Mouse (Mus musculus): ENCODE measurements around the gene Tex26. TPM values are rescaled to one million over a fixed set of nuclear protein-coding genes. Genes with fewer than 3 reads are reported as not detected.

Tex26 gene
- polyA plus RNA-seq, 1 experiment from 2014 or later, result 0.59 TPM

DNA sequence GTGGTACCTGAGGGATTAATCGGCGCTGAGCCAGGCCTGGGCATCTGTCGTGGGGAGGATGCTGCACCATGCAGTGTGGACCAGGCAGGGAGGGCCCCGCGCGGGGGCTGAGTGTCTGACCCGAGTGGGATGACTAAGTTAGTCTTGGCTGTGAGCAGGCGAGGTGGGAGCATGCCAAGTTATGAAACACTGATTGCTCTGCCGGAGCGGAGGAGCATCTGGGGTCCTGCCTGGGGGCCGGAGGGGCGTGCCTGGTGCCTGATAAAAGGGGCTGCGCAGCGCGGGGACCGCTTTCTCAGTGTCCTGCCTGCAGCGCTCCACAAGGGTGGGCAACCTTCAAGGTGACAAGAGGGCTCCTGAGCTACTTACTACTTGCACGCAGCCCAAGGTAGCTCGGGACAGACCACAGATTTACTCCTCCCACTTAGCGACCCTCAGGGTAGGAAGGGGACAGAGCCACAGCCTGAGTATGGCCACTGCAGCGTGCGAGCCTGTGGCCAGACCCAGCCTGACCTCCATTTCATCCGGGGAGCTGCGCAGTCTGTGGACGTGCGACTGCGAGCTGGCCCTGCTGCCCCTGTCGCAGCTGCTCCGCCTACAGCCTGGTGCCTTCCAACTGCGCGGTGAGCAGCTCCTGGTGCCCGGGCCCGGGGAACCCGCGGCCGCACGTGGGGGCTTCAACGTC lies 27.8 kb upstream of the Tex26 start, which contains the start of gene Medag:
Gene Medag, plus strand, starts transcription at position 241 of the 685 bp plus-strand sequence.
- Histone ChIP-seq H3K27me3 (ENCODE audit: insufficient read depth, low read length) (peaks cover 11% of the 10 kb centered on the region), H3K36me3 (ENCODE audit: insufficient read depth, low read length) (no peaks in the 10 kb centered on the region), H3K9me3 (ENCODE audit: low read length) (peaks cover 5% of the 10 kb centered on the region; the same call in 1 of the 2 replicates), H3K4me3 (ENCODE audit: low read length) (peak within 1 kb of the TSS; percentile 45), H3K9ac (replicated peaks; ENCODE audit: low read length) (peak within 1 kb of the TSS; percentile 61), H3K4me2 (replicated peaks; ENCODE audit: low read depth, low read length) (peak within 1 kb of the TSS; percentile 74), H3K27ac (ENCODE audit: low read length) (no peak within 1 kb of the TSS), H3K4me1 (ENCODE audit: insufficient read depth, low read length) (peaks cover 8% of the 10 kb centered on the region; the same call in 1 of the 2 replicates)
- 3% methylated on average over 38 of the region's 38 CpGs for WGBS
- ATAC-seq (ENCODE audit: low FRiP score, low TSS enrichment), result peak; percentile 71

- Histone ChIP-seq H3K9me3 (ENCODE audit: low read length) (peaks cover 5% of the 10 kb centered on the region; the same call in 1 of the 2 replicates), H3K9ac (replicated peaks; ENCODE audit: low read length) (peak overlapping the region; percentile 61), H3K4me2 (replicated peaks; ENCODE audit: low read depth, low read length) (peak overlapping the region; percentile 74), H3K36me3 (ENCODE audit: insufficient read depth, low read length) (no peaks in the 10 kb centered on the region), H3K27ac (ENCODE audit: low read length) (no peak overlapping the region), H3K4me3 (ENCODE audit: low read length) (peak overlapping the region; percentile 45), H3K4me1 (ENCODE audit: insufficient read depth, low read length) (peaks cover 8% of the 10 kb centered on the region; the same call in 1 of the 2 replicates), H3K27me3 (ENCODE audit: insufficient read depth, low read length) (peaks cover 11% of the 10 kb centered on the region)
- no peak; the same call in 1 of the 2 replicates for ATAC-seq (ENCODE audit: low FRiP score, low TSS enrichment)
- 33% methylated on average over 11 of the region's 11 CpGs for WGBS
Observed at GRCm38 (mm10) chr5:149412194-149412575, 27.3 kb upstream of the Tex26 start.

GRCm38 (mm10) chr5:149412671-149413070 lies 26.8 kb upstream of the Tex26 start:
- no peak for ATAC-seq (ENCODE audit: low FRiP score, low TSS enrichment)
- Histone ChIP-seq H3K9me3 (ENCODE audit: low read length) (peaks cover 1% of the 10 kb centered on the region; the same call in 1 of the 2 replicates), H3K9ac (replicated peaks; ENCODE audit: low read length) (no peak overlapping the region), H3K4me1 (ENCODE audit: insufficient read depth, low read length) (peaks cover 8% of the 10 kb centered on the region; the same call in 1 of the 2 replicates), H3K36me3 (ENCODE audit: insufficient read depth, low read length) (no peaks in the 10 kb centered on the region), H3K27ac (ENCODE audit: low read length) (no peak overlapping the region), H3K4me3 (ENCODE audit: low read length) (no peak overlapping the region), H3K4me2 (replicated peaks; ENCODE audit: low read depth, low read length) (no peak overlapping the region), H3K27me3 (ENCODE audit: insufficient read depth, low read length) (peaks cover 11% of the 10 kb centered on the region)
- WGBS, result 91% methylated on average over 10 of the region's 10 CpGs

- Histone ChIP-seq H3K4me2 (replicated peaks; ENCODE audit: low read depth, low read length) (no peak overlapping the region), H3K9ac (replicated peaks; ENCODE audit: low read length) (no peak overlapping the region), H3K4me1 (ENCODE audit: insufficient read depth, low read length) (peaks cover 8% of the 10 kb centered on the region; the same call in 1 of the 2 replicates), H3K36me3 (ENCODE audit: insufficient read depth, low read length) (no peaks in the 10 kb centered on the region), H3K9me3 (ENCODE audit: low read length) (no peaks in the 10 kb centered on the region), H3K27ac (ENCODE audit: low read length) (no peak overlapping the region), H3K27me3 (ENCODE audit: insufficient read depth, low read length) (peaks cover 11% of the 10 kb centered on the region), H3K4me3 (ENCODE audit: low read length) (no peak overlapping the region)
- no peak for ATAC-seq (ENCODE audit: low FRiP score, low TSS enrichment)
- 79% methylated on average over 9 of the region's 9 CpGs for WGBS
Observed at GRCm38 (mm10) chr5:149414369-149415167, 24.9 kb upstream of the Tex26 start.

GRCm38 (mm10) chr5:149417381-149417780 lies 22.1 kb upstream of the Tex26 start:
- H3K4me1 ChIP-seq (ENCODE audit: insufficient read depth, low read length), result no peaks in the 10 kb centered on the region
- H3K9ac ChIP-seq (replicated peaks; ENCODE audit: low read length), result no peak overlapping the region
- no peak overlapping the region for H3K4me3 ChIP-seq (ENCODE audit: low read length)
- H3K36me3 ChIP-seq (ENCODE audit: insufficient read depth, low read length), result no peaks in the 10 kb centered on the region
- ATAC-seq (ENCODE audit: low FRiP score, low TSS enrichment), result no peak
- no peaks in the 10 kb centered on the region for H3K9me3 ChIP-seq (ENCODE audit: low read length)
- peaks cover 8% of the 10 kb centered on the region for H3K27me3 ChIP-seq (ENCODE audit: insufficient read depth, low read length)
- H3K4me2 ChIP-seq (replicated peaks; ENCODE audit: low read depth, low read length), result no peak overlapping the region
- no peak overlapping the region for H3K27ac ChIP-seq (ENCODE audit: low read length)
- WGBS, result 94% methylated on average over 4 of the region's 4 CpGs

DNA sequence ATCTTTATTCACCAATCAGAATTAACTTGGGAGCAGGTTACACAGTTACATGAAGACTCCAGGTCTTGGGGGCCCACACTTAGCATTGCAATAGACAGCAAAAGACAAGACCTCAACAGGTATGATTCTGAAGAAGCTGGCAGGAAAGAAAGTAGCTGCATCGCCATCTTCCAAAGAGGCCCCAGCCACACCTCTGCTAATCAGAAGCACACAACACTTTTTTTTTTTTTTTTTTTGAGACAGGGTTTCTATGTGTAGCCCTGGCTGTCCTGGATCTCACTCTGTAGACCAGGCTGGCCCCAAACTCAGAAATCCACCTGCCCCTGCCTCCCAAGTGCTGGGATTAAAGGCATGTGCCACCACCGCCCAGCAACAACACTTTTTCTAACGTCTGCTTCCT lies 12.9 kb upstream of the Tex26 start:
- H3K9ac ChIP-seq (replicated peaks; ENCODE audit: low read length), result no peak overlapping the region
- H3K4me2 ChIP-seq (replicated peaks; ENCODE audit: low read depth, low read length), result no peak overlapping the region
- H3K27ac ChIP-seq (ENCODE audit: low read length), result no peak overlapping the region
- H3K27me3 ChIP-seq (ENCODE audit: insufficient read depth, low read length), result no peaks in the 10 kb centered on the region
- peaks cover 13% of the 10 kb centered on the region; the same call in 1 of the 2 replicates for H3K4me1 ChIP-seq (ENCODE audit: insufficient read depth, low read length)
- 92% methylated on average over 3 of the region's 3 CpGs for WGBS
- no peak for ATAC-seq (ENCODE audit: low FRiP score, low TSS enrichment)
- no peak overlapping the region for H3K4me3 ChIP-seq (ENCODE audit: low read length)
- no peaks in the 10 kb centered on the region for H3K36me3 ChIP-seq (ENCODE audit: insufficient read depth, low read length)
- H3K9me3 ChIP-seq (ENCODE audit: low read length), result no peaks in the 10 kb centered on the region

DNA sequence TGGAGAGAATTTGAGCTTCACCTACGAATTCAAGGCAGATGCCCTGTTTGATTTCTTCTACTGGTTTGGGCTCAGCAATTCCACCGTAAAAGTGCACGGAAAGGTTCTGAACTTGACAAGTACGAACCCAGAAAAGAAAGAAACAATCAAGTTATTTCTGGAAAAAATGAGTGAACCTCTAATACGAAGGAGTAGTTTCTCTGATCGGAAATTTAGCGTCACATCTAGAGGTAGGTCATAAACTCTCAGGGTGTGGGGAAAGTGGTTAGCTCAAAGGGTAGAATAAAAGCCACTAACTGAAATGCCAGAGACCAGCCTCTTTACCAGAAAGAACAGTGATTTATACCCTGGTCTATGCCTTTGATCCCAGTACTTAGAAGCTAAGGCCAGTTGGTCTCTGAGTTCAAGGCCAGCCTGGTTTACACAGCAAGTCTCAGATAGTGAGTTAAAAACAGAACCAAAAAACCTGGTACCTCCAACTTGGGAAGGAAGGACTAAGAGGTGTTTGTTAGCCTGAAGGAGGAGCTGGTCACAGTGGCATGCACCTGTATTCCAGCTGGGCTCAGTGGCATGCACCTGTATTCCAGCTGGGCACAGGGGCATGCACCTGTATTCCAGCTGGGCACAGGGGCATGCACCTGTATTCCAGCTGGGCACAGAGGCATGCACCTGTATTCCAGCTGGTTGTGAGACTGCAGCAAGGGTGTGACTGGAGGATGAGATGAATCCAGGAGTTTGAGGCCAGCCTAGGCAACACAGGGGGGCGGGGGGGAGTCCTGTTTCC lies 12.0 kb upstream of the Tex26 start:
- Histone ChIP-seq H3K4me2 (replicated peaks; ENCODE audit: low read depth, low read length) (no peak overlapping the region), H3K36me3 (ENCODE audit: insufficient read depth, low read length) (no peaks in the 10 kb centered on the region), H3K9ac (replicated peaks; ENCODE audit: low read length) (no peak overlapping the region), H3K4me3 (ENCODE audit: low read length) (no peak overlapping the region), H3K4me1 (ENCODE audit: insufficient read depth, low read length) (peaks cover 13% of the 10 kb centered on the region; the same call in 1 of the 2 replicates), H3K27me3 (ENCODE audit: insufficient read depth, low read length) (no peaks in the 10 kb centered on the region), H3K27ac (ENCODE audit: low read length) (no peak overlapping the region), H3K9me3 (ENCODE audit: low read length) (no peaks in the 10 kb centered on the region)
- WGBS, result 91% methylated on average over 8 of the region's 8 CpGs
- no peak for ATAC-seq (ENCODE audit: low FRiP score, low TSS enrichment)

- peak; percentile 51; the same call in 1 of the 2 replicates for ATAC-seq (ENCODE audit: low FRiP score, low TSS enrichment)
- Histone ChIP-seq H3K9me3 (ENCODE audit: low read length) (no peaks in the 10 kb centered on the region), H3K4me3 (ENCODE audit: low read length) (no peak overlapping the region), H3K36me3 (ENCODE audit: insufficient read depth, low read length) (no peaks in the 10 kb centered on the region), H3K27ac (ENCODE audit: low read length) (peak overlapping the region; percentile 39; the same call in 1 of the 2 replicates), H3K4me2 (replicated peaks; ENCODE audit: low read depth, low read length) (0 out of 2 replicates have a peak overlapping the region, but pooled peaks have one; percentile 1), H3K4me1 (ENCODE audit: insufficient read depth, low read length) (peaks cover 13% of the 10 kb centered on the region; the same call in 1 of the 2 replicates), H3K27me3 (ENCODE audit: insufficient read depth, low read length) (no peaks in the 10 kb centered on the region), H3K9ac (replicated peaks; ENCODE audit: low read length) (no peak overlapping the region)
- WGBS, result 10% methylated on average over 6 of the region's 6 CpGs
Observed at GRCm38 (mm10) chr5:149428347-149428746, 11.1 kb upstream of the Tex26 start.

GRCm38 (mm10) chr5:149428810-149429255 lies 10.6 kb upstream of the Tex26 start:
- Histone ChIP-seq H3K4me1 (ENCODE audit: insufficient read depth, low read length) (peaks cover 13% of the 10 kb centered on the region; the same call in 1 of the 2 replicates), H3K27me3 (ENCODE audit: insufficient read depth, low read length) (no peaks in the 10 kb centered on the region), H3K36me3 (ENCODE audit: insufficient read depth, low read length) (no peaks in the 10 kb centered on the region), H3K4me3 (ENCODE audit: low read length) (no peak overlapping the region), H3K4me2 (replicated peaks; ENCODE audit: low read depth, low read length) (no peak overlapping the region), H3K27ac (ENCODE audit: low read length) (peak overlapping the region; percentile 39; the same call in 1 of the 2 replicates), H3K9ac (replicated peaks; ENCODE audit: low read length) (no peak overlapping the region), H3K9me3 (ENCODE audit: low read length) (no peaks in the 10 kb centered on the region)
- WGBS, result 58% methylated on average over 2 of the region's 2 CpGs
- ATAC-seq (ENCODE audit: low FRiP score, low TSS enrichment), result peak; percentile 59

All from kidney, embryonic 16.5 days (tissue).